9 mouse cellular contexts compared by ENCODE assay signal in the genomic region with DNA sequence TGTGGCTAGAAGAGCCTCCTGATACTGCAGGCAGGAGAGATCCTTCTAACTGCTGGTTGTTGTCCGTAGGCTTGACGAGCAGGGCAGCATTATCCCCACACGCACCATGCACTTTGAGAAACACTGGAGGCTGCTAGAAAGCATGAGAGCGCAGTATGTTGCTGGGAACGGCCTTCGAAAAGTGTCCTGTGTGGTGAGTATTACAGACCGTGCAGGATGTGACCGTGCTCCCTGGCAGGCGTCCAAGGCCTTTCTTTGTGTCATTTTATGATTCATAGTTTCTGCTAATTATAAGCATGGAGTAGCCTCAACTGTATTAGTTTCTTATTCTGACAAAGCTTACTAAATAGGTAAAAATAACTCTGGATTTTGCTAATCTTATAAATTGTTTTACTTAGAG. TPM values are rescaled to one million over a fixed set of nuclear protein-coding genes. Genes with fewer than 3 reads are reported as not detected.
DNase-seq lines count a peak whose midpoint lies in the region; ATAC-seq lines count a peak whose summit lies in the region.
"Had no signal": no experiment of that assay in that cellular context is flagged by ENCODE, and none has a peak within 500 bp of the region (broad histone marks: within the 10 kb centered on the region; RNA-seq: fewer than 3 reads in every experiment).

No protein-coding gene starts in this region.

- whole genome bisulfite sequencing in macrophage (ENCODE audit: missing documents): 9% methylated on average over 9 of the region's 9 CpGs
- WGBS in forebrain, embryonic 12.5 days: 87% methylated on average over 9 of the region's 9 CpGs

- no peak overlapping the region for H3K4me3 ChIP-seq in macrophage (ENCODE audit: inconsistent target)
- H3K4me3 ChIP-seq in forebrain, embryonic 12.5 days (replicated peaks): no peak overlapping the region
- H3K4me3 ChIP-seq: limb, embryonic 15.5 days had no signal

- H3K4me2 ChIP-seq in forebrain, embryonic 12.5 days: no peak overlapping the region
- H3K4me2 ChIP-seq: limb, embryonic 15.5 days had no signal

- H3K9me3 ChIP-seq in forebrain, embryonic 12.5 days: no peaks in the 10 kb centered on the region
- H3K9me3 ChIP-seq: limb, embryonic 15.5 days had no signal

- no peaks in the 10 kb centered on the region for H3K4me1 ChIP-seq in forebrain, embryonic 12.5 days
- H3K4me1 ChIP-seq: limb, embryonic 15.5 days had no signal

- H3K36me3 ChIP-seq in macrophage (ENCODE audit: inconsistent target): peaks cover 43% of the 10 kb centered on the region; the same call in 1 of the 2 replicates
- peaks cover 75% of the 10 kb centered on the region for H3K36me3 ChIP-seq in forebrain, embryonic 12.5 days (replicated peaks)

- 0 out of 2 replicates have a peak overlapping the region, but pooled peaks have one; percentile 10 for H3K27ac ChIP-seq in macrophage
- H3K27ac ChIP-seq in forebrain, embryonic 12.5 days: no peak overlapping the region
- H3K27ac ChIP-seq: limb, embryonic 15.5 days had no signal

- no peaks in the 10 kb centered on the region for H3K27me3 ChIP-seq in forebrain, embryonic 12.5 days
- H3K27me3 ChIP-seq: limb, embryonic 15.5 days had no signal

- peak; percentile 48 for ATAC-seq in inflammation-experienced regulatory T-cells, adult 6 months
- ATAC-seq in forebrain, embryonic 12.5 days (ENCODE audit: low FRiP score): no peak

- no peak overlapping the region for H3K9ac ChIP-seq in forebrain, embryonic 12.5 days
- H3K9ac ChIP-seq: limb, embryonic 15.5 days had no signal

- H3K79me2 ChIP-seq in macrophage (ENCODE audit: inconsistent target): no peaks in the 10 kb centered on the region

- DNase-seq in cerebellum, adult 11 months: peak; percentile 11
- DNase-seq in cerebellum, postnatal 4 days (ENCODE audit: low spot score in 2 of 2): no peak
- peak; percentile 38 for DNase-seq in urinary bladder, postnatal 25 days (ENCODE audit: low spot score)
- no peak for DNase-seq in urinary bladder, postnatal 10 days (ENCODE audit: low spot score)
- DNase-seq in thymus, postnatal 25 days: no peak

RNA-seq across cellular contexts. Expression of a gene that starts 32.0 kb away (rescaled TPM):
- 10 to 100 TPM; 76.9 to 94.8 (median 81.5) TPM for polyA plus RNA-seq in inflammation-experienced regulatory T-cells, adult 6 months (2017; shearing (Covaris generic))
- total RNA-seq in macrophage (2018; cell fraction: chromatin; rRNA removed): 100 to 1,000 TPM in 15 of 26 experiments, 10 to 100 TPM in 11; 24.7 to 170 (median 108) TPM
- 10 to 100 TPM; 18.3 to 33.6 (median 25.9) TPM for total RNA-seq in macrophage (2018; cell fraction: cytosol; rRNA removed)
- total RNA-seq in macrophage (2018; cell fraction: nucleus; rRNA removed): 10 to 100 TPM; 21.5 to 70.8 (median 47.8) TPM
- 28.3 to 31.8 TPM (median 28.8 TPM) in 3 replicates for polyA plus RNA-seq in macrophage (2018)
- polyA plus RNA-seq in forebrain, embryonic 12.5 days (2016; fragmentation: Nextera tagmentation; extraction: Ambion mirVana): 121 and 127 TPM in 2 replicates

Comparison
In these comparisons a context has a peak if more than half of its experiments do, and no peak if none do; other contexts are left out.
1. DNase-seq: peak in cerebellum, adult 11 months (single experiment) and urinary bladder, postnatal 25 days (single experiment); none in cerebellum, postnatal 4 days (0 of 2), urinary bladder, postnatal 10 days (single experiment) and thymus, postnatal 25 days (single experiment).